Mouse (Mus musculus) embryonic facial prominence, embryonic 14.5 days (tissue): ENCODE data around the gene Gm20604. TPM values are rescaled to one million over a fixed set of nuclear protein-coding genes. Genes with fewer than 3 reads are reported as not detected.

Source experiments
- ATAC-seq: fragments of 200-750 bp; cut with Nextera tagmentation; 2 replicates; pipeline ENCODE4 v1.8.0; 2017; ENCODE audit warnings: low read depth, moderate number of reproducible peaks, moderate TSS enrichment
- DNase-seq: peaks from one replicate; pipeline ENCODE4 v3.0.0-alpha.2; 2015; ENCODE audit warnings: low spot score
- H3K27ac ChIP-seq: fragments of 300-500 bp; sonication (generic); replicated peaks from 2 replicates; pipeline ENCODE4 v1.5.1; 2014; ENCODE audit warnings: low read depth, mild to moderate bottlenecking, low read length, moderate library complexity
- H3K27me3 ChIP-seq: fragments of 300-500 bp; sonication (generic); replicated peaks from 2 replicates; pipeline ENCODE4 v1.6.1; 2014; ENCODE audit warnings: low read length; ENCODE audit not compliant: control insufficient read depth, insufficient read depth
- H3K36me3 ChIP-seq: fragments of 300-500 bp; sonication (generic); 2 replicates; pipeline ENCODE4 v1.6.1; 2014; ENCODE audit warnings: low read length, mixed read lengths; ENCODE audit not compliant: control insufficient read depth, insufficient read depth
- H3K4me1 ChIP-seq: fragments of 300-500 bp; sonication (generic); 2 replicates; pipeline ENCODE4 v1.6.1; 2014; ENCODE audit warnings: antibody characterized with exemption, low read length; ENCODE audit not compliant: control insufficient read depth, insufficient read depth
- H3K4me2 ChIP-seq: fragments of 300-500 bp; sonication (generic); 2 replicates; pipeline ENCODE4 v1.6.1; 2014; ENCODE audit warnings: low read depth, mild to moderate bottlenecking, low read length, moderate library complexity, mixed read lengths
- H3K4me3 ChIP-seq: fragments of 300-500 bp; sonication (generic); 2 replicates; pipeline ENCODE4 v1.5.1; 2014; ENCODE audit warnings: low read depth, mild to moderate bottlenecking, low read length
- H3K9ac ChIP-seq: fragments of 300-500 bp; sonication (generic); 2 replicates; pipeline ENCODE4 v1.6.1; 2014; ENCODE audit warnings: low read depth, mild to moderate bottlenecking, low read length, moderate library complexity, mixed read lengths
- H3K9me3 ChIP-seq: fragments of 300-500 bp; sonication (generic); 2 replicates; pipeline ENCODE4 v1.6.1; 2016; ENCODE audit warnings: low read length; ENCODE audit not compliant: control insufficient read depth
- WGBS: fragments of 180-500 bp; shearing (Covaris S2); extraction: QIAGEN DNeasy Blood & Tissue Kit; methylation state at CpG from one replicate; pipeline ENCODE4 v1.1.7; 2014; 5-methylcytosine and 5-hydroxymethylcytosine counted together
- polyA plus RNA-seq: library from polyadenylated mRNA; unstranded; fragments of >200 nt; fragmentation: Nextera tagmentation; extraction: Ambion mirVana; gene quantifications from 2 replicates; pipeline ENCODE4 v1.2.1, GENCODE M21; 2014

Gm20604 gene
- 22.2 and 22.8 TPM in 2 replicates for polyA plus RNA-seq

DNA sequence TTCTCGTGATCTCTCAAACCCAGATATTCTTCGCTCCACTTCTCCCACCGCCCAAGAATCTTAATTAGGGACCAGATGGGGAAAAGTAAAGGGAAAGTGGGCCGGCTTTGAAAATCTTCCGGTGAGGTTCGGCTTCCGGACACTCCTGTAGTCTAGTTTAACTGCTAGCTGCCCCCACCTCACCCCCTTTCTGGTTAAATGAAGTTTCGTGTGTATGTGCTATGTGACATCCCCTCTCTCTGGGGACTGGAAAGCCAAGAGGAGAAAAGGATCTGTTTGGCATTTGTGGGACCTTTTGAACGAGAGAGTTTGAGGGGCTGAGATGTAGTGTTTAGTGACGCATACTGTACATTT, at the start of gene Gm20604:
Gm20604 (minus strand) TSS at position 270 of the 354 bp plus-strand sequence.
- no peaks in the 10 kb centered on the region for H3K27me3 ChIP-seq
- DNase-seq (no peak), ATAC-seq (no peak)
- under 1% methylated on average over 10 of the region's 10 CpGs for WGBS
- H3K9ac ChIP-seq, result peak within 1 kb of the TSS; percentile 77
- H3K4me3 ChIP-seq, result peak within 1 kb of the TSS; percentile 64
- H3K36me3 ChIP-seq, result peaks cover 14% of the 10 kb centered on the region
- peak within 1 kb of the TSS; percentile 92 for H3K4me2 ChIP-seq
- H3K9me3 ChIP-seq, result no peaks in the 10 kb centered on the region
- H3K27ac ChIP-seq, result peak within 1 kb of the TSS; percentile 81
- peaks cover 13% of the 10 kb centered on the region for H3K4me1 ChIP-seq

DNA sequence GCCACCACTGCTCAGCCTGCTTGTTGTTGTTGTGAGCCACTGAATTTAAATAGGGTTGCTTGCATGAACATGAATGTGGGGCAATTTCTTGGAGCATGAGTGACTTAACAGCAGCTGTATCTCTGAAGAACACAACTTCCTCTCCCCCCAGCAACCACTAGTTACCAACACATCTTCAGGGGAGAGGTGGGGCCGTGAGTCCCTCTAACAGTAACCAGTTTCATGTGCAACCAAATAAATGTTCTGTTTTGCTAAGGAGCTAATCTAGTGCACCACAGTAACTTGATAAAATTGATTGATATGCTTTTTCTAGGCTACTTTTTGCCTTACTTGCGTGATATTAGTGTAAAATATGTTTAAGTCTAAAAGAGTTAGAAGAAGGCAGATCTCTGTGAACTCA, 41.1 kb upstream of the Gm20604 start:
- no peak overlapping the region for H3K4me2 ChIP-seq
- H3K27ac ChIP-seq, result no peak overlapping the region
- no peaks in the 10 kb centered on the region for H3K27me3 ChIP-seq
- ATAC-seq, result no peak
- H3K4me1 ChIP-seq, result no peaks in the 10 kb centered on the region
- 81% methylated on average over 2 of the region's 2 CpGs for WGBS
- H3K36me3 ChIP-seq, result peaks cover 41% of the 10 kb centered on the region
- H3K4me3 ChIP-seq, result no peak overlapping the region
- no peaks in the 10 kb centered on the region for H3K9me3 ChIP-seq
- no peak overlapping the region for H3K9ac ChIP-seq
- DNase-seq, result no peak

DNA sequence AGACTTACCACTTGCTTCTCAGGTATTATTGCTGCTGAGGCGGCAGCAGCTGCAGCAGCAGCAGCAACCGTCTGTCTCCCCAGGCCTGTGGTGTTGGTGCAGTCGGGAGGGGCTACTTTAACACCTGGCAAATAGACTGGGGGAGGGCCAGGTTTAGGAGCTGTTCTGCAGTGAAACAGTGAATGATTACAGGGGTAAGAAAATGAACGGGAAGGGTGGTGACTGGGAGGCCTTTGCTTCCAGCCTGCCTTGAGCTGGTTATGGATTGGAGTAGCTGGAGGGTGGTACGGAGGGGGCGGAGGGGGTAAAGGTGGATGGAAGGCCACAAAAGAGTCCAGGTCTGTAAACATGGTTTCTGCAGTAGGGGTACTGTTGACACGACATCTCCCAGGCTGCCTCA, 29.5 kb upstream of the Gm20604 start:
- ATAC-seq, result no peak
- no peak overlapping the region for H3K4me2 ChIP-seq
- no peaks in the 10 kb centered on the region for H3K4me1 ChIP-seq
- H3K4me3 ChIP-seq, result no peak overlapping the region
- H3K27ac ChIP-seq, result no peak overlapping the region
- H3K9ac ChIP-seq, result no peak overlapping the region
- no peaks in the 10 kb centered on the region for H3K27me3 ChIP-seq
- no peaks in the 10 kb centered on the region for H3K9me3 ChIP-seq
- 90% methylated on average over 7 of the region's 7 CpGs for WGBS
- no peak for DNase-seq
- peaks cover 90% of the 10 kb centered on the region for H3K36me3 ChIP-seq

DNA sequence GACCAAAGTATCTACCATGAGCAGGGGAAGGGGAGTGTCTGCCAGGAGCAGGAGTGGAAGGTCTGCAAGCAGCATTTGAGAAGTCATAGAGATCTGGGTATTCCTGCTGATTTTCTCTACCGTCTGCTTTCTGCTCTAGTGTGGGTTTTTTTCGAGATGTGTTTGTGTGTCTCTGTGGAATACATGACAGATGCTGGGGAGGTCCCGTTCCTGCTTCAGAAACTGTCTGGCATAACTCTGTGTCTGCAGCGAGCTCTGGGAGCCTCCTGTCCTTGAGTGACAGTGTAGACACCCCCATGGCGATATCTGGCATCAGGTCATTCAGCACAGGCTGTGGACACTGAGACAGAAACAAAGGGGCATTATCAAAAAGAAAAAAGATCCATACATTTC, 27.1 kb upstream of the Gm20604 start:
- H3K4me3 ChIP-seq, result no peak overlapping the region
- H3K36me3 ChIP-seq, result peaks cover 83% of the 10 kb centered on the region
- no peaks in the 10 kb centered on the region for H3K27me3 ChIP-seq
- ATAC-seq, result no peak
- no peak overlapping the region for H3K4me2 ChIP-seq
- H3K27ac ChIP-seq, result no peak overlapping the region
- no peak overlapping the region for H3K9ac ChIP-seq
- no peaks in the 10 kb centered on the region for H3K9me3 ChIP-seq
- WGBS, result 77% methylated on average over 5 of the region's 5 CpGs
- no peaks in the 10 kb centered on the region for H3K4me1 ChIP-seq
- DNase-seq, result no peak

DNA sequence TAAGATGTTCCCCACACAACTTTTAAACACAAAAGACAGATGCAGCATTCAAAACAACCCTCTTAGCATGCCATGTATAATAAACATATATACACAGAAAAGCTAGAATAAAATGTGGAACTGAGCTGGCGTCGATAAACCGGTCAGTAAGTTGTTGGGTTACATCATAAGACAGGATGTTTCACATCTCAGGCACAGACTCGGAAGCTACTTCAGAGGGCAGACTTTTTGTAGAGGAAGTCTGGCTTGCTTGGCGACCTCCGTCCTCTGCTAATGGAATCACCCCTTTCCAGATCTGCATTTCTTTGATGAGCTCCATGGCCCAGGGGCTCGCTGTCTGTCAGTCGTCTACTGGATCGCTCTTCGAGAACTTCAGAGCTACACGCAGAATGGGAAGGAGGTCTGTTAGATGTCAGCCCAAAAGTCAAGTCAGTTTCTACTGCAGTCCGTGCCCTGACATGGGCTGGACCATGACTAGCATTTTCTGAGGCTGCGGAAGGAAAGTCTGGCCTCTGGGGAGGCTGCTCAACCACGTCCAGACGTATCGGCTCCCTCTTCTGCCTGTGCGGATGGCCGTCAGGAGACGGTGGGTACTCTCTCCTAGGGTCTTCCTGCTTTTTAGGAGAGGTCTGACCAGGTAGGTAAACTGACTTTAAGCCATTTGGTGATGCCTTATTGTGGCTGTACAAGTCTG, 26.6 kb upstream of the Gm20604 start:
- Histone ChIP-seq H3K4me2 (no peak overlapping the region), H3K36me3 (peaks cover 77% of the 10 kb centered on the region), H3K9ac (no peak overlapping the region), H3K27me3 (no peaks in the 10 kb centered on the region), H3K27ac (no peak overlapping the region), H3K9me3 (no peaks in the 10 kb centered on the region), H3K4me3 (no peak overlapping the region), H3K4me1 (no peaks in the 10 kb centered on the region)
- 85% methylated on average over 19 of the region's 19 CpGs for WGBS
- DNase-seq (no peak), ATAC-seq (no peak)

DNA sequence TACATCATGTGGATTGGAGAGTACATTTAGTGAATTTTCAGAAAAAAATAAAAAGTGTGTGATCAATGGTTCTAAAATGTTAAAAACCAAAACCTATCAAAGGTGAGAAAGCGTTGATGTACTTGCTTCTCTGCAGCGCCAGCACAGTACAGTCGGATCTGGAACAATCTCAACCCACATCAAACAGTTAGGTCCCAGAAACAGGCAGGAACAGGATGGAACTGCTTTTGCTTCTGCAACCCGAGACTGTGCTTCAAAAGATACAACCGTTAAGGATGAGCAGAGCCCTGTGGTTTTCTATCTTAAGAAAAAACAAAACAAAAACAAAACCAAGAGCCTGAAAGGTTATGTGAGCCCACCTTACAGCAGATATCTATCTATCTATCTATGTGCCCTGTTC, 24.4 kb upstream of the Gm20604 start:
- ATAC-seq (no peak), DNase-seq (no peak)
- H3K9ac ChIP-seq, result no peak overlapping the region
- H3K4me1 ChIP-seq, result no peaks in the 10 kb centered on the region
- H3K36me3 ChIP-seq, result peaks cover 63% of the 10 kb centered on the region
- H3K27me3 ChIP-seq, result no peaks in the 10 kb centered on the region
- 87% methylated on average over 5 of the region's 5 CpGs for WGBS
- no peak overlapping the region for H3K27ac ChIP-seq
- no peaks in the 10 kb centered on the region for H3K9me3 ChIP-seq
- H3K4me3 ChIP-seq, result no peak overlapping the region
- no peak overlapping the region for H3K4me2 ChIP-seq

DNA sequence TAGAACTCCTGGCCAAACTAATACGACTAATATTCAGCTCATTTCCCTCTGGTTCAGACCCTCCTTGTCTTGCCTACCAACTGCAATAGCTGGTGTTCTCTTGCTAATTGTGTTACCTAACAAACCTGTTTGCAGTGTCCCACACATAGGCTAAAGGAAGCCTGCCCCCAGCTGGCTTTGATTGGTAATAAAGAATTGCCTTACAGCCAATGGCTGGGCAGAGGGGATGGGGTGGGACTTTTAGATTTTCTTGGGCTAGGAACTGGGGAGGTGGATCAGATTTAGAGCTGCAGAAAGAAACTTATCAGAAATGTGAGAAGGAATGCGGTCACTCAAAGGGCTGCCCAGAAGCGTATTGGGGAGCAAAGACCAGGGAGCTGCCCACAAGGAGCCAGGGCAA, 21.0 kb upstream of the Gm20604 start:
- no peak for ATAC-seq
- H3K4me2 ChIP-seq, result no peak overlapping the region
- H3K9ac ChIP-seq, result no peak overlapping the region
- DNase-seq, result peak; percentile 28
- H3K36me3 ChIP-seq, result peaks cover 58% of the 10 kb centered on the region
- H3K27me3 ChIP-seq, result no peaks in the 10 kb centered on the region
- WGBS, result 48% methylated on average over 3 of the region's 3 CpGs
- H3K4me1 ChIP-seq, result no peaks in the 10 kb centered on the region
- H3K4me3 ChIP-seq, result no peak overlapping the region
- no peak overlapping the region for H3K27ac ChIP-seq
- H3K9me3 ChIP-seq, result no peaks in the 10 kb centered on the region

DNA sequence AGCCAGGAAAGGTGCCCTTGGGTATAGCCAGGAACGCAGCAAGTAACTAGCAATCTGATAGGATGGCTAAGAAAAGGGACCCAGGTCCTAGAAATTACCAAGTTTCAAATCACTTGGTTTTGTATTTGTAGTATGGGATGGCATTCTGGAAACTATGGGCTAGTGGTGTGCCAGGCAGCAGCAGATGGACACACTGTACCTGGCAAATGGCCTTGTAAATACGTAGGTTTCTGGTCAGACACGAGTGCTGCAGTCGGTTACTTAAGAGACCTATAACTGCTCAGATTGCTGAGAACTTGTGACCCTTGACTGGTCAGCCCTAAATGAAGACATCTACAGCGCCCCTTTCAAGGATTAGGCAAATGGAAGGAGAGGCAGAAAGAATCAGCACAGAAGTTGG, 19.7 kb upstream of the Gm20604 start:
- Histone ChIP-seq H3K27ac (no peak overlapping the region), H3K9ac (no peak overlapping the region), H3K4me3 (no peak overlapping the region), H3K4me2 (no peak overlapping the region), H3K36me3 (peaks cover 56% of the 10 kb centered on the region), H3K27me3 (no peaks in the 10 kb centered on the region), H3K9me3 (no peaks in the 10 kb centered on the region), H3K4me1 (no peaks in the 10 kb centered on the region)
- 88% methylated on average over 5 of the region's 5 CpGs for WGBS
- DNase-seq, result no peak
- no peak for ATAC-seq

DNA sequence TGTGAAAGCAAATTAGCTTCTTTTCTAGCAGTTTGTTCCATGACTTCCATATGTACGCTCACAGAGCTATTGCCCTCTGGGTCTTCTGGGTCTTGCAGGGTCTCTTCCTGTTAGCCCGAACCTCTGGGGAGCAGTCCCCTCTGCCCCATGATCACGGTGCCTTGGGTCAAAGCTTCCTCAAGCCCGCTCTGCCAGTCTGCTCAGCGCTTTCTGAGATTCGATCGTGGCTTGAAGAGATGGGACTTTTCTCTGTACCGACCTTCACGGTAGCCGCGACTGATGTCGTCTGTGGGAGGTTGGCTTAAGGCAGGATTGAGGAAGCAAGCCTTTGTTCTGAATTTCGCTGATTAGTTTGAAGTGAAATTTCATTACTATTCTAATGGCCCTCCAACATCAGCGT, 17.6 kb upstream of the Gm20604 start:
- Histone ChIP-seq H3K36me3 (peaks cover 59% of the 10 kb centered on the region), H3K27me3 (no peaks in the 10 kb centered on the region), H3K9me3 (no peaks in the 10 kb centered on the region), H3K4me3 (no peak overlapping the region), H3K27ac (no peak overlapping the region), H3K9ac (no peak overlapping the region), H3K4me2 (no peak overlapping the region), H3K4me1 (no peaks in the 10 kb centered on the region)
- 87% methylated on average over 14 of the region's 14 CpGs for whole genome bisulfite sequencing
- ATAC-seq, result no peak
- no peak for DNase-seq
